Mouse (Mus musculus) gastrocnemius, adult 2 months (tissue): ENCODE measurements at regions not wholly inside any gene's neighbourhood (a gene's known extent, or its start where the extent isn't known, plus 50 kb on each side); places are given as distances from the start of the nearest gene placed in this dataset.

Experiments
- DNase-seq: peaks from one replicate; pipeline ENCODE4 v3.0.0; 2022
- H3K27ac ChIP-seq: fragments of 200-600 bp; 2 replicates; pipeline ENCODE4 v1.8.1; 2022; ENCODE audit warnings: mild to moderate bottlenecking
- H3K4me3 ChIP-seq: fragments of 200-600 bp; 2 replicates; pipeline ENCODE4 v1.8.1; 2022; ENCODE audit warnings: mild to moderate bottlenecking, moderate library complexity
- CTCF ChIP-seq: fragments of 200-600 bp; IDR thresholded peaks from 2 replicates; pipeline ENCODE4 v1.8.1; 2022; ENCODE audit warnings: antibody characterized with exemption, mild to moderate bottlenecking, moderate library complexity
- intact Hi-C: fragments of 180-260 bp; cut with DNase I; formaldehyde crosslinking; loops from one replicate; pipeline ENCODE4 v1.15.1; 2025

- Histone ChIP-seq H3K27ac (peak overlapping the region; percentile 65), H3K4me3 (no peak overlapping the region)
- intact Hi-C loops: no loop called here
- peak; percentile 76 for DNase-seq
- peak; percentile 32 for TF ChIP-seq CTCF
These were observed 76.5 kb downstream of the Gm26897 start for GRCm38 (mm10) chr5:111810079-111810808.

GRCm38 (mm10) chr5:111812581-111812980 is 78.9 kb downstream of the Gm26897 start:
- intact Hi-C loops: no loop called here
- DNase-seq: peak; percentile 54
- TF ChIP-seq CTCF: no peak
- Histone ChIP-seq H3K27ac (peak overlapping the region; percentile 65), H3K4me3 (no peak overlapping the region)

GRCm38 (mm10) chr5:111813090-111813753 is 79.5 kb downstream of the Gm26897 start:
- Histone ChIP-seq H3K27ac (peak overlapping the region; percentile 51), H3K4me3 (no peak overlapping the region)
- TF ChIP-seq CTCF: no peak
- intact Hi-C loops: no loop called here
- DNase-seq: peak; percentile 51

- Histone ChIP-seq H3K27ac (no peak overlapping the region; the same call in 1 of the 2 replicates), H3K4me3 (no peak overlapping the region)
- intact Hi-C loops: no loop called here
- peak; percentile 15 for DNase-seq
- TF ChIP-seq CTCF: no peak
These were observed 81.4 kb downstream of the Gm26897 start for GRCm38 (mm10) chr5:111814893-111815760.

- intact Hi-C loops: loop anchor here (5.0 to 10.0 kb wide), 3 partner anchors 94 to 334 kb away; no protein-coding TSS in a partner anchor
- Histone ChIP-seq H3K27ac (no peak overlapping the region), H3K4me3 (no peak overlapping the region)
- no peak for TF ChIP-seq CTCF
- no peak for DNase-seq
These were observed 87.2 kb downstream of the Gm26897 start for GRCm38 (mm10) chr5:111820963-111821362.

- DNase-seq: no peak
- intact Hi-C loops: loop anchor here (5.0 to 10.0 kb wide), 3 partner anchors 96 to 332 kb away; no protein-coding TSS in a partner anchor
- no peak overlapping the region for H3K4me3 ChIP-seq
- peak; percentile 36; the same call in 1 of the 2 replicates for TF ChIP-seq CTCF
- H3K27ac ChIP-seq: no peak overlapping the region
These were observed 89.2 kb downstream of the Gm26897 start for GRCm38 (mm10) chr5:111822882-111823281.

GRCm38 (mm10) chr5:111823420-111823819 is 89.7 kb downstream of the Gm26897 start:
- intact Hi-C loops: loop anchor here (5.0 to 10.0 kb wide), 3 partner anchors 96 to 331 kb away; no protein-coding TSS in a partner anchor

GRCm38 (mm10) chr5:111823842-111824241 is 90.1 kb downstream of the Gm26897 start:
- no peak for TF ChIP-seq CTCF
- no peak for DNase-seq
- Histone ChIP-seq H3K4me3 (no peak overlapping the region), H3K27ac (no peak overlapping the region)
- intact Hi-C loops: loop anchor here (5.0 to 10.0 kb wide), 3 partner anchors 97 to 331 kb away; no protein-coding TSS in a partner anchor

More at GRCm38 (mm10) chr5:111823420-111823819, 89.7 kb downstream of the Gm26897 start:
- no peak overlapping the region for H3K4me3 ChIP-seq
- H3K27ac ChIP-seq: no peak overlapping the region
- DNase-seq: no peak
- no peak for TF ChIP-seq CTCF

- intact Hi-C loops: loop anchor here (5.0 to 10.0 kb wide), 3 partner anchors 97 to 330 kb away; no protein-coding TSS in a partner anchor
- TF ChIP-seq CTCF: no peak
- Histone ChIP-seq H3K4me3 (no peak overlapping the region), H3K27ac (no peak overlapping the region)
- no peak for DNase-seq
These were observed 90.9 kb downstream of the Gm26897 start for GRCm38 (mm10) chr5:111824600-111825130.

GRCm38 (mm10) chr5:111829891-111830290 is 96.2 kb downstream of the Gm26897 start:
- Histone ChIP-seq H3K27ac (no peak overlapping the region), H3K4me3 (no peak overlapping the region)
- intact Hi-C loops: loop anchor here (10.0 kb wide), 1 partner anchor 325 kb away; no protein-coding TSS in a partner anchor
- TF ChIP-seq CTCF: no peak
- no peak for DNase-seq

- no peak for TF ChIP-seq CTCF
- H3K4me3 ChIP-seq: no peak overlapping the region
- intact Hi-C loops: no loop called here
- DNase-seq: no peak
- H3K27ac ChIP-seq: peak overlapping the region; percentile 24
These were observed 102.3 kb downstream of the Gm26897 start for GRCm38 (mm10) chr5:111835737-111836667.
